Mouse (Mus musculus) 416B (cell line): ENCODE results near the gene Gm4175.
"Not testable (repeated sequence)": the region's sequence is repeated elsewhere in the genome, so short reads cannot be mapped to it uniquely, and the experiment has no call there.

Source experiments
- DNase-seq: peaks from one replicate; pipeline ENCODE4 v3.0.0; 2011; ENCODE audit warnings: low read depth

Gene Gm4175

DNA sequence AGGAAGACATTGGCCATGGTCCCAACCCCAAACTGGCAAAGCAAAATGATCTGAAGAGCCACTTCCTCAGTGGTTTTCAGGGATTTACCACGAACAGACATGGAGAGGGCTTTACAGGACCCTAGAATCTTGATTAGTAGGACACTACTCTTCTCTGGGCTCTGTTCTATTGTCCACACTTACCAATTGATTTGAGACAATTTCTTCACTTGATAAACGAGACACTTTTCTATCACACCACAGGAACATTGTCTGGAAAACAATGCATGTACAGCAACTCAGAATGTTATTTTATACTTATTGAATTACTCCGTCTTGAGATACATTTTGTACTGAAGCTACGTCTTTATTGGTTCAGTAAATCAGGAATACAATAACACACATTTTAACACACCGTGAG is at the start of gene Gm4175:
Gene Gm4175, minus strand, starts transcription at position 101 of the 400 bp plus-strand sequence.
- DNase-seq: not testable (repeated sequence)

DNA sequence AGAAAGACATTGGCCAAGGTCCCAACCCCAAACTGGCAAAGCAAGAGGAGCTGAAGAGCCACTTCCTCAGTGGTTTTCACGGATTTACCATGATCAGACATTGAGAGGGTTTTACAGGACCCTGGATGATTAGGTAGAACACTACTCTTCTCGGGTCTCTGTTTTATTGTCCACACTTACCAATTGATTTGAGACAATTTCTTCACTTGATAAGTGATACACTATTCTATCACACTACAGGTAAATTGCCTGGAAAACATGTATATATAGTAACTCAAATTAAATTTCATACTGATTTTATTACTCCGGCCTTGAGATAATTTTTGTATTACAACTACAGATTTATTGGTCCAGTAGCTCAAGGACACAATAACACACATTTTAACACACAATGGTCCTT is 35.4 kb upstream of the Gm4175 start, which contains the start of gene Gm4177:
Gene Gm4177, minus strand, starts transcription at position 101 of the 400 bp plus-strand sequence.
- DNase-seq: not testable (repeated sequence)
